Mouse (Mus musculus) spleen, adult 2 months (tissue): ENCODE measurements around the gene Ehhadh.

Experiments
- CTCF ChIP-seq: fragments of 200-500 bp; IDR thresholded peaks from 2 replicates; pipeline ENCODE4 v1.5.1; 2011; ENCODE audit warnings: mild to moderate bottlenecking, inconsistent platforms; ENCODE audit not compliant: insufficient read depth, insufficient read length, insufficient replicate concordance; ENCODE audit errors: extremely low read depth
- POLR2A ChIP-seq: fragments of 200-500 bp; IDR thresholded peaks from 2 replicates; pipeline ENCODE4 v1.6.1; 2011; ENCODE audit warnings: low read depth, low read length, inconsistent platforms

DNA sequence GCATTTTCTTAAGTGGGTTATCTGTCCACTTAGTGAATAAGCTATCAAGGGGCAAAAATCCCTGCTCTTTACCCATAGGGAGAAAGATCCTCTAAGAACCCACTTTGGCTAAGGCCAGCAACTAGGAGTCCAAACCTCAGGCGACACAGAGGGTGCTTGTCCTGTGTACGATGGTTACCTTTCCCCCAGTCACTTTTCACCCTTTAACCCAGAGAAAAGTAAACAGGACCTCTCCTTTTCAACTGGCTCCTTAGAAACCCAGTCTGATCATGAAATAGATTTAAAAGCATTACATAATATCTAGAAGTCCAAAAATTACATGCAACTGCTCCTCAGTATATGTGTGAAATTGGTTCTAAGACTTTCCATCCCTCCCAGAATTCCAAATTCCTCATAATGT lies 4.8 kb downstream of the Ehhadh start:
- TF ChIP-seq CTCF (no peak), POLR2A (no peak)
